Mouse (Mus musculus) ZHBTc4 (cell line): Measurements from ENCODE around the gene Mcoln2.
A peak's percentile ranks its signal among the peaks of the same experiment; 100 is the strongest.
"Not testable (repeated sequence)": the region's sequence is repeated elsewhere in the genome, so short reads cannot be mapped to it uniquely, and the experiment has no call there.

Experiments used
- DNase-seq: peaks from one replicate; pipeline ENCODE4 v3.0.0-alpha.2; 2011; ENCODE audit warnings: low read depth, low spot score

The Mcoln2 gene

DNA sequence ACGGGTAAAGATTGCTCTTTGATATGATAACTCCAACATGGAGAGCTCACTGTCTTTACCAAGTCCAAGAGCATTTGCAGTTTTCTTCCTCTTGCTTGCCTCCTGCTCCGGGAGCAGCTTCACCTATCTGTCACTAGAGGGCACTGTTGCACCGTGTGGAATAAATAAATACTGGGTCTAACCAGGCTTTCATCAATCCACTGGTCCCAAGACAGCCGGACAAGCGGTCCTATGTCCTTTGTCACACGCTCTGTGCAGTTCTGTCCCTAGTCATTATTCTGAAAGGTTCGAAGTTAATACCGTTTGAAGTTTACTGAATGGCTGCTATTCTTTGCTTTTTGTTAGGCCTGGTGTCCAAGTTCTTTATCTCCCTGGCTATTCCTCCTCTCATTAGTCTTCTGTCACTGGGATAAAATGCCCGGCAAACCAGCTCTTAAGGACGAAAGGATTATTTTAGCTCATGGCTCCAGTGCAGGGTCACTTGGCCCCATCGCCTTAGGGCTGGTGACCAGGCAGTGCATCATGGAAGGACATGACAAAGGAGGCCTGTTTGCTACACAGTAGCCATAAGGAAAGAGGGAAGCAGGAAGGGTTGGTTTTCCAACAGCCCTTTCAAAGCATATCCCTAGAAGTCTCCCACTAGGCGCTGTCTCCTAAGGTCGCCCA, 35.5 kb downstream of the Mcoln2 start:
- DNase-seq = peak; percentile 83

DNA sequence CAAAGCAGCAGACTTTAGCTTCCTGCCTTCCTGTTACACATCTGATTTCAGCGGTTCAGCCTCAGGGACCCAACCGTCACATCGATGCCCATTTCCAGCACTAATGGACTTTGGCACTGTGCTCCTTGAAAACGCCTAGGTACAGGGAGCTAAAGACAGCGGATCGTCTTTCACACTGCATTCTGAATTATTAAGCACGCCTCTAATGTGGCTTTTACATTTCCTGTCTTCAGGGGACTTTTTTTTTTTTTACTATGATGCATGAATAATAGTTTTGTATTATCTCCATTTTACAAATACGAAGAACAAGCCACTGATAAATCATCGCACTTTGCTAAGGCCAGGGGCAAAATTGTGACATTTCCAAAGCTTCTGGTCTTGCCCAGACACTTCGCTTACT, 36.4 kb downstream of the Mcoln2 start:
- DNase-seq = no peak

DNA sequence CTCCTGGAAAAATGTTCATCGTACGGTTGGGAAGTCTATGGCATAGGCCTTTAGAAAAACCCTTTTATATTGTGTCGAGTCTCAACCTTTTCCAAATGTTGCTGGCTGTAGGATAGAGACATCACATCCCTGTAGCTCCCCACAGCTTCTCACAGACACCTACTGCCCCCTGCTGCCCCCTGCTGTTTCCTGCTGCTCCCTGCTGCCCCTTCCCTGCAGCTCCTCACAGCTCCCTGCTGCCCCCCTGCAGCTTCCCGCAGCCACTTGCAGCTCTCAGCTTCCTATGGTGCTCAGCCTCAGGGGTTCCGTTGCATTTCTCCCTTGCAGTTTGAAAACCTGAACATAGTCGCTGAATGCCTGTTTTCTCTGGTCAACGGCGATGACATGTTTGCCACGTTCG, 40.3 kb downstream of the Mcoln2 start:
- DNase-seq = peak; percentile 55

GRCm38 (mm10) chr3:146192507-146192906, 42.9 kb downstream of the Mcoln2 start:
- DNase-seq = no peak

DNA sequence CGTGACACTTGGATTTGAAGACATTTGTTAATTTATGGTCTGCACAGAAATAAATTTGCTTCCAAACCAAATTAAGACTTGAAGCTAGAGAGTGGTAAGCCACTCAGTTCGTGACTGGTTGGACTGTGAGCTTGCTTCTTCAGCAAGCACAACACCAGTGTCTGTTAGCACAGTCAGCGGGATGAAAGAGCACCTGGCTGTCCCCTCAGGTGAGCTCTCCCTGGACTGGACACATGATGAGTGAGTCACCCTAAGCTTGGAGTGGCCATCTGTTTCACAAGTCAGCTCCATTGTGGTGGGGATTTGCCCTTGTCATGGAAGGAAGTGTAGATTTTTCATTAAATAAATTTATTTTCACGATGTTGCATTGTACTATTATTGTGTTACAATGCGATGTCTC, 45.5 kb downstream of the Mcoln2 start:
- no peak for DNase-seq

DNA sequence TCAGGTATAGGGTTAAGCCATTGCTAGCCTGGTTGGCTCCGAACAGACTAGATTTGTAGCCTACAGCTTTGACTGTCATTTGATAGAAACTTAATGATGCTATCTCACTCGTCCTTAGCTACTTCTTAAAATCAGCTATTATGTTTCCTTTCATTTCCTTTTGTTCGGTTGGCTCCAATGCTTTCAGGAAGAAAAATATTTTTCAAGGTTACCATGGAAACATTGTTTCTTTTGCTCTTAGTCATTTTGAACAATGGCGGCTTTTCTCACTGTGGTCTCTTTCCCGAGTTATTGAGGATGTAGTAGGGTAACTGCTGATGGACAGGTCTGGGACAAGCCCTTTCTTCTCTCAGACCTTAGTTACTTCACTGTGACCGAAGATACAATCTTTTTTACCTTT, 46.7 kb downstream of the Mcoln2 start:
- DNase-seq = no peak

GRCm38 (mm10) chr3:146196780-146197743, 47.4 kb downstream of the Mcoln2 start:
- no peak for DNase-seq

DNA sequence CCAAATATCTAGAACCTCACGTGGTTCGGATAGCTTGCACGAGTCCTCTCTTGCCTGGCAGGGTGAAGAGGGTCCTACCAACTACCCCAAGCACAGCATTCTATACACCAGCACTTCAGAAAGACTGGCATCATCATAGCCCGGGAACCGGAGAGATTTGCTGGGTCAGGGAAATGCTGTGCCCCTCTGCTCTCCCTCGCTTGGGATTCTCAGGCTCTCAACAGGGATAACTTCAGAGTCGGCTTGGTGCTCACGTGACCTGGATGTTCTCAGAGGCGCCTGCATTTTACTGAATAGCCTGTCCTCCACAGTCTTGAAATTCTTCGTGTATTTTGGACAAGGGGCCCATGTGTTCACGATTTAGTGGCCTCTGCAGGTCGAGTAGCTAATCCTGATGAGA, 48.2 kb downstream of the Mcoln2 start:
- DNase-seq = no peak

DNA sequence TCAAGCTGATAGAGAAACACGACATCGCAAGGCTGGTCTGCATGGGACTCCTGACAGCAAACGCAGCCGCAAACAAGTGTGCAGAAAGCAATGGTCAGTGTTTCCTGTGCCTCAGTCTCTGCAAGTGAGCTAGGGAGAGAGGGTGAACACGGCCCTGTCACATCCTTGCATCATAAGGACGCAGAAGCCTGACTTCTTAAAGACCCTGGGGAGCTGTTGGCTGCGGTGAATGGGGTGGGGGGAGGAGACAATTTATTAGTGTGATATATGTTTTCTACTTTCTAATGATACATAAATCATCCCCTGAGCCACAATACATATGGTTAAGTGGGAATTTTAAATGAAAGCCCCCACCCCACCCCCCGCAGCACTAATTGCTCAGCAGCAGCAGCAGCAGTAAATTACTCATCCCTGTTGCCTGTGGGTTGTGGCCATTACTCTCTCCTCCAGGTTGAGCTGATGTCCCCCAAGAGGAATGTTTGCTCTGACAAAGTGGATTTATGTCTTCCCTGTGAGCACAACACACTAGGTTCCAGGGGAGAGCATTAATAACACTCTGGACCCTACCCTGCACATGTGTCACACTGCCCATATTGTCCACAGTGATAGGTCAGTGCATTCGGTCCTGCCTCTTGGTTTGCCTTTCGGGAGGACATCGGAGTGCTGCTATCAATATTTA, 49.3 kb downstream of the Mcoln2 start:
- no peak for DNase-seq

DNA sequence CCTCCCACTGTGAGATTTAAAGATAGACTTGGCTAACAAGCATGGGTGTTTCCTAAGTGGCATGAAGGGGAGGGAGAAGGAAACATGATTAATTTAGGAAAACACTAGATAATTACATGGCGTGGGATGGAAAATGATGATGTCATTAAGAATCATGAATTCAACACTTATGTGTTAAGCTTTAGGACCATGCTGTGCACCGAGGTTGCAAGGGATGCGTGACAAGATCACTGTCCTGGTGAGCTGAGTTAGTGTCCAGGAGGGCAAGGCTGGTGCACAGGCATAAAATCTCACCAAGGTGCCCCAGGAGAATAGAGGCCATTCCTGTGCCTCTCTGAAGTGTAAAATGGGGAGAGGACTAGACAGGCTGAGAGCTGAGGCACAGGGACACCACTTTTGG, 49.9 kb downstream of the Mcoln2 start:
- DNase-seq = no peak

DNA sequence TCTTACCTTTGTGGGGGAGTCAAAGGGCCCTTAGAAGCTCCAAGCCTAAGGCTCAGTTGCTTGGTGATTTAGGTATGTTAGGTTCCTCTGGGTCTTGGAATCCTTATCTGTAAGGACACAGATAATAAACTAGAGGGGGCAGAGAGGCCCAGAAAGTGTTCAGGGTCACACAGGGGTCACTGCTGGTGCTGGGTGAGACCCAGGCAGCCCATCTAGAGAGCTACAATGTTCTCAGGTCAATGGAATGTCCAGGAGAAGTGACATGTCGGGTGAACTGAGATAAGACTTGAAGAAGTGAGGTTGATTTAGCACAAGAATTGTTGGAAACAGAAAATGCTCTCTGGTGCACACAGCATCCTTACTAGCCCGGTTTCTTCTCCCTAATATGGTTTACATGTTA, 54.7 kb downstream of the Mcoln2 start:
- no peak for DNase-seq

DNA sequence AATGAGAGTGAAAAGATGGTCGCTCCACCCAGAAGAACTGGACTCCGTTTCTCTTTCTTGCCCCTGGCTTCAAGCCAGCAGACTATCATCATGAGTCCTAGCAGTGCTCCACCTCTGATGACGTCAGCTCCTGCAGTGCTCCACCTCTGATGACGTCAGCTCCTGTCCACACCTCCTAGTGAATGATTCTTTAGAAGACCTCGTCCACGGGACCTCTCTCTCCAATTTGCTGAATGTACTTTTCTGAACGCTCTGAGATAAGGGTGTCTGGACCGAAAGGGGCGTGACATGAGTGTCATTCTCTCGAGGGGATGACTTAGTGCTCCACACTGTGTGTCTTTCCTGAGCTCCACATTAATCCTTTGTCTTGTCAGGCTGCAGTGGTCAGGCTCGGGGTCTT, 55.7 kb downstream of the Mcoln2 start:
- DNase-seq = no peak

GRCm38 (mm10) chr3:146206635-146207034, 57.0 kb downstream of the Mcoln2 start:
- DNase-seq = no peak

- DNase-seq = no peak
Measured at GRCm38 (mm10) chr3:146207440-146207839, 57.8 kb downstream of the Mcoln2 start.

- DNase-seq = not testable (repeated sequence)
Measured at GRCm38 (mm10) chr3:146209759-146210158, 60.1 kb downstream of the Mcoln2 start.

DNA sequence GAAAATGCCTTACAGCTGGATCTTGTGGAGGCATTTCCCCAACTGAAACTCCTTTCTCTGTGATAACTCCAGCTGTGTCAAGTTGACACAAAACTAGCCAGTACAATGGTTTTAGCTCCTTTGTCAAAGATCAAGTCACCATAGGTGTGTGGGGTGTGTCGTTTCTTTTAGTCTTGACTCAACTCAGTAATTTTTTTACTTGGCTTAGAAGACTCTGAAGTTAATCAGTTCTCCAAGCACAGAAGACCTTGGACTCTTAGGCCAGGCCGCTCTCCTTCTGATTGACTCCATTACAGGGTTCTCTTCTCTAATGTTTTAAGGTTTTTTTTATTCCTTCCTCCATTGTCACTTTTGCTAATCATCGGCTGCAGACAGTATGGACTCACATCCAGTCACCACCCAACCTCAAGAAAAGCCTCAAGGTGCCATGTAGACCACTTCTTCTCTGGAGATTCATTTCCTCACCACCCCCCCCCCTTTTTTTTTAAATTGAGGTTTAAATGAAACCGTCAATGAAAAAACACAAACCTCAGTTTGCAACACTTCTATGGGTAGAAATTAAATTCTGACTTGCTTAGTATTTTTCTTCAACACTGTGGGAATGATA, 61.6 kb downstream of the Mcoln2 start:
- no peak for DNase-seq

DNA sequence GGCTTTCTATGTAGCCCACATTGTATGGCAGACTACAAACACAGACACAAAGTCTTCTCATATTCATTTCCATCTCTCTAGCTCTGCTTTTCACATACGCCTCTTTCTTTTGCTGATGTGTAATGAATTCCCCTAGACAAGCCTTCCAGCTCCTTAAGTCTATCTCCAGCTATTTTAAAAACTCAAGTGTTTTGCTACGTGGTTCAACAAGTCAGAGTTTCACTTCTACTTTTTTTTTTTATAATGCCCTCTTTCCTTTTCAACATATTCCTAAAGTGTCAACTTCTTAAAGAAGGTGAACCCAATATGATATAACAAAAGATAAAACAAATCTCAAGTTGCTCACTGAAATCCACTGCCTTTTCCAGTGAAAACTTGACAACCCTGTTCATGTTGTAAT, 62.3 kb downstream of the Mcoln2 start:
- DNase-seq = no peak

GRCm38 (mm10) chr3:146213336-146213735, 63.7 kb downstream of the Mcoln2 start:
- DNase-seq = no peak

DNA sequence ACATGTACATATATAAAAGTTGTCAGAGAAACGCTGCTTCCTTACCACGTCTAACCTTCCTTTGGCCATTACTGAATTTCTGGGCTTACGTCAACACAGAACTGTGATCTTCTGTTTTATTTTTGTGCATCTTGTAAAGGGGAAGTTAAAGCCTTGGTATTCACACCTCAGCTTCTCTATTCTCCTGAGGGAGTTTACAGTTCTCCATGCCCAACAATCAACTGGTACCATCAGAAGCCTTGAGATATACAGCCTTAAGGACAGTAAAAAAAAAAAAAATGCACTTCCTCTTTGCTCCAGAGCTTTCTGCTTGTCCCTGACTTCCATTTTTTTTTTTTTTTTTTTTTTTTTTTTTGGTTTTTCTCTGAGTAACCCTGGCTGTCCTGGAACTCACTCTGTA, 66.9 kb downstream of the Mcoln2 start:
- DNase-seq = no peak

GRCm38 (mm10) chr3:146220776-146221486, 71.3 kb downstream of the Mcoln2 start, which contains the start of gene Lpar3:
Gene Lpar3, plus strand, starts transcription at chr3:146220963.
- peak; percentile 90 for DNase-seq

DNA sequence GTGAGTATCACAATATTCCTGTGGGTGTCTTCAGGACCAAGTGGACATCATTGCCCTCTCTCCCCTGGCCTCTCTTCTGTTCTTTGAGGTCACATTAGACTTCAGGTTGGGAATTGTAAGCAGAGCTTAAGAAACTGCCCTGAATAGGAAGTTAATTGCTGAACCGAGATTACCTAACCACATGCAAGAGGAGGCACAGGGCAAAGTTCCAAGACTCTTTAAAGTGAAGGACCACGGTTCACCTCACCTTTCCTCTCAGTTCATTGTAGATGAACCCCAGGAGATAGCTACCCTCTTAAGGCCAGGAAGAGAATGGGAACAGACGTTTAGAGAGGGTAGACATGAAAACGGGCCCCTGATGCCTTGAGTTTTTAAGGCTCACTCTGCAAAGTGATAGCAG, 74.6 kb downstream of the Mcoln2 start:
- no peak for DNase-seq
